Mouse (Mus musculus) CH12.LX (cell line): Measurements from ENCODE around the gene Tnxb.
"Not testable (repeated sequence)": the region's sequence is repeated elsewhere in the genome, so short reads cannot be mapped to it uniquely, and the experiment has no call there.

Source experiments
- CHD1 ChIP-seq: IDR thresholded peaks from 2 replicates; pipeline ENCODE4 v1.6.1; 2012; ENCODE audit warnings: low read depth, low read length, improper control_type of control experiment, inconsistent platforms
- CTCF ChIP-seq, 2 experiments: IDR thresholded peaks in 1 of 2; conservative IDR thresholded peaks in 1 of 2; 2 replicates each; pipeline ENCODE4 v1.5.1; 2011 to 2012; ENCODE audit warnings: low read depth in 2 of 2, low read length in 2 of 2, improper control_type of control experiment in 1 of 2, inconsistent platforms in 1 of 2, mild to moderate bottlenecking in 1 of 2, moderate library complexity in 1 of 2
- EP300 ChIP-seq: IDR thresholded peaks from 2 replicates; pipeline ENCODE4 v1.6.1; 2011; ENCODE audit warnings: low read length, improper control_type of control experiment
- POLR2A ChIP-seq: IDR thresholded peaks from 2 replicates; pipeline ENCODE4 v1.6.1; 2011; ENCODE audit warnings: low read depth, mild to moderate bottlenecking, improper control_type of control experiment, low read length
- SMC3 ChIP-seq: IDR thresholded peaks from 2 replicates; pipeline ENCODE4 v1.6.1; 2011; ENCODE audit warnings: low read depth, low read length, improper control_type of control experiment
- ZNF384 ChIP-seq: IDR thresholded peaks from 2 replicates; pipeline ENCODE4 v1.6.1; 2012; ENCODE audit warnings: low read depth, low read length, improper control_type of control experiment, inconsistent platforms

DNA sequence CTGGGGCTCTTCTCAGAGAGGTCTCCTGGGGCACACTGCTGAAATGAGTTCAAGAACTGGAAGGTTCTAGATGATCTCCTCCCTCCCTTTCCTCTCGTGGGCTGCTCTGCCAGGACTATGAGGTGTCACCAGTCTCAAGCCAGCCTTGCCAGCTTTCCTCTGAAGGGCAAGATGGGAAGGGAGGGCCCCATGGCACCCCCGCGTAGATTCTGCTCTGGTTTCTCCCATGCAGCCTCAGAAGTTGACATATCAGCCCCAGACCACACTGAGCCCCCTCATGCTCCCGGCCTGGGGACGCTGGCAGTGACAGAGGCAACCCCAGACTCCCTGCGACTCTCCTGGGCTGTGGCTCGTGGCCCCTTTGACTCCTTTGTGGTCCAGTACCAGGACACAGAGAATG lies 45.1 kb downstream of the Tnxb start:
- not testable (repeated sequence) for TF ChIP-seq CHD1; ZNF384; SMC3; CTCF (conservative IDR thresholded peaks at IDR 0.05 in 1 of 2, IDR thresholded peaks at IDR 0.05 in 1 of 2; ENCODE audit: low read depth in 2 of 2, low read length in 2 of 2); EP300; POLR2A
